Comparison of ENCODE assay signal across 10 mouse cellular contexts in the genomic region with DNA sequence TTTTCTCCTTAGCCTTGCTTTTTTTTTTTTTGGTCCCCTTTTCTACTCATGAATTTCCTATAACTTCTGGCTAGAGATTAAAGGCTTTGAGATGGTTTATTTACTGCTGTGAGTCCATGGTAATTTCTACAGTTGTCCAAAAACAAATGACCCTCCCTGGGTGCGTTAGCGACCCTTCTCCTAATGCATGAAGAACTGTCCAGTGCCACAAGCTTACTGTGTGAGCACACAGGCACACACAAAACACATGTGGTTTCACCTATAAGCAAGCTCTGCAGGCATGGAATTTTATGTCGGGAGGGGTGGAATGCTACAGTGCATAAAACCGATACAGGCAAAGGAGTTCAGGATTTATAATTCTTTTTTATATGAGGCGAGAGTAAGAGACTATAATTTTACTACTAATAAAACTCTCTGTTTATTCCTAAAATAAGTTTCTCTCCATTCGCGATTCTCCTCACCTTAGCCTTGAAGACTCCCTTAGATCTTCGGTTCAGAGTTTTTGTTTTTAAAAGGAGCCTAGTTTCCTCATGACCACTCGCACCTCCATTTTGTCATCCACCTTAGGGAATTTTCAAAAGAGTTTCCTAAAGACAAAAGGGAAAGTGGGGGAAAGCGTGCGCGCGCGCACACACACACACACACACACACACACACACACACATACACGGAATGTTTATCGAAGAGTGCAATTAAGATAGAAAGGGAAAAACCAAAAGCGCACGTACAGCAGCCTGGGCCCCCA. TPM values are rescaled to one million over a fixed set of nuclear protein-coding genes. Genes with fewer than 3 reads are reported as not detected.
DNase-seq lines count a peak whose midpoint lies in the region; ATAC-seq and TF ChIP-seq lines count a peak whose summit lies in the region.
"Had no signal": no experiment of that assay in that cellular context is flagged by ENCODE, and none has a peak within 500 bp of the region (broad histone marks: within the 10 kb centered on the region; RNA-seq: fewer than 3 reads in every experiment).

No protein-coding gene starts in this region.

- TF ChIP-seq POLR2A in cerebellum, adult 2 months (IDR thresholded peaks at IDR 0.05; ENCODE audit: borderline replicate concordance, insufficient read depth, low read length), result no peak

- DNase-seq in embryo, embryonic 9.5 days (ENCODE audit: extremely low spot score), result peak; percentile 22
- no peak for DNase-seq in embryo, embryonic 10 days (ENCODE audit: low spot score)
- no peak for DNase-seq in hindbrain, embryonic 10.5 days (ENCODE audit: low spot score)
- DNase-seq in cerebellum, adult 2 months, result no peak
- no peak for DNase-seq in adrenal gland, postnatal 14 days
- DNase-seq in spleen, postnatal 14 days (ENCODE audit: low spot score in 2 of 2), result no peak

- H3K27me3 ChIP-seq in E14TG2a.4 (ENCODE audit: insufficient read depth, low read length), result peaks cover 94% of the 10 kb centered on the region
- H3K27me3 ChIP-seq in hindbrain, embryonic 10.5 days (ENCODE audit: insufficient read depth, poor library complexity, severe bottlenecking), result peaks cover 98% of the 10 kb centered on the region
- H3K27me3 ChIP-seq in liver, embryonic 15.5 days, result peaks cover 92% of the 10 kb centered on the region
- H3K27me3 ChIP-seq in cerebellum, adult 2 months (ENCODE audit: control insufficient read depth, insufficient read depth, low read length), result peaks cover 8% of the 10 kb centered on the region

- H3K36me3 ChIP-seq in E14TG2a.4 (ENCODE audit: insufficient read depth, low read length), result no peaks in the 10 kb centered on the region
- H3K36me3 ChIP-seq in hindbrain, embryonic 10.5 days, result no peaks in the 10 kb centered on the region
- no peaks in the 10 kb centered on the region for H3K36me3 ChIP-seq in liver, embryonic 15.5 days (replicated peaks)

- ATAC-seq in liver, embryonic 15.5 days (ENCODE audit: insufficient read depth), result no peak

- no peaks in the 10 kb centered on the region for H3K9me3 ChIP-seq in E14TG2a.4 (ENCODE audit: low read length)
- H3K9me3 ChIP-seq in hindbrain, embryonic 10.5 days, result no peaks in the 10 kb centered on the region
- no peaks in the 10 kb centered on the region for H3K9me3 ChIP-seq in liver, embryonic 15.5 days (replicated peaks)

- WGBS in hindbrain, embryonic 10.5 days, result 2% methylated on average over 18 of the region's 18 CpGs
- 3% methylated on average over 18 of the region's 18 CpGs for WGBS in liver, embryonic 15.5 days (ENCODE audit: insufficient replicate concordance)
- 7% methylated on average over 18 of the region's 18 CpGs for WGBS in cerebellum, adult 2 months

- H3K9ac ChIP-seq in liver, embryonic 15.5 days, result no peak overlapping the region

- H3K4me1 ChIP-seq in E14TG2a.4 (replicated peaks; ENCODE audit: low read depth, low read length), result peaks cover 16% of the 10 kb centered on the region; the same call in 1 of the 2 replicates
- peaks cover 19% of the 10 kb centered on the region for H3K4me1 ChIP-seq in hindbrain, embryonic 10.5 days (replicated peaks)
- peaks cover 12% of the 10 kb centered on the region for H3K4me1 ChIP-seq in liver, embryonic 15.5 days (replicated peaks)
- H3K4me1 ChIP-seq in cerebellum, adult 2 months (ENCODE audit: control insufficient read depth, insufficient read depth, low read length), result no peaks in the 10 kb centered on the region

- no peak overlapping the region for H3K27ac ChIP-seq in hindbrain, embryonic 10.5 days
- H3K27ac ChIP-seq in liver, embryonic 15.5 days (replicated peaks), result no peak overlapping the region
- no peak overlapping the region for H3K27ac ChIP-seq in cerebellum, adult 2 months (ENCODE audit: insufficient read depth, low read length)

- TF ChIP-seq CTCF in E14TG2a.4 (conservative IDR thresholded peaks at IDR 0.05; ENCODE audit: low read length), result no peak
- TF ChIP-seq CTCF in cerebellum, adult 2 months (IDR thresholded peaks at IDR 0.05; ENCODE audit: borderline replicate concordance, insufficient read depth, low read depth, low read length), result no peak

- peak overlapping the region; percentile 73 for H3K4me3 ChIP-seq in E14TG2a.4 (replicated peaks; ENCODE audit: low read length)
- peak overlapping the region; percentile 43 for H3K4me3 ChIP-seq in hindbrain, embryonic 10.5 days
- peak overlapping the region; percentile 17; the same call in 1 of the 2 replicates for H3K4me3 ChIP-seq in liver, embryonic 15.5 days (replicated peaks)
- no peak overlapping the region for H3K4me3 ChIP-seq in cerebellum, adult 2 months (replicated peaks; ENCODE audit: insufficient read depth, low read depth, low read length)

- peak overlapping the region; percentile 39 for H3K4me2 ChIP-seq in liver, embryonic 15.5 days

RNA-seq across cellular contexts. Expression of gene Alx3, which starts 12.5 kb away (rescaled TPM):
- 2.7 and 7.1 TPM in 2 replicates for polyA plus RNA-seq in hindbrain, embryonic 10.5 days (2016; fragmentation: Nextera tagmentation; extraction: Ambion mirVana)
- polyA plus RNA-seq in liver, embryonic 15.5 days (2015; fragmentation: Nextera tagmentation; extraction: Ambion mirVana), result 0.06 and 0.09 TPM in 2 replicates
- 0.08 and 0.30 TPM in 2 replicates for polyA plus RNA-seq in cerebellum, adult 2 months (2012; rRNA removed)
- not detected in 2 replicates for total RNA-seq in adrenal gland, postnatal 14 days (2021)
- total RNA-seq: adrenal gland, adult 2 months; liver, adult 2 months had no signal
- polyA plus RNA-seq: adrenal gland, adult 2 months; liver, adult 2 months had no signal

RNA-seq across cellular contexts. Expression of gene Ubl4b, which starts 27.4 kb away (rescaled TPM):
- not detected in 2 replicates for polyA plus RNA-seq in hindbrain, embryonic 10.5 days (2016; fragmentation: Nextera tagmentation; extraction: Ambion mirVana)
- polyA plus RNA-seq in liver, embryonic 15.5 days (2015; fragmentation: Nextera tagmentation; extraction: Ambion mirVana), result not detected in 2 replicates
- polyA plus RNA-seq in cerebellum, adult 2 months (2012; rRNA removed), result not detected in 2 replicates
- total RNA-seq in adrenal gland, postnatal 14 days (2021), result not detected in 2 replicates
- total RNA-seq: adrenal gland, adult 2 months; liver, adult 2 months had no signal
- polyA plus RNA-seq: adrenal gland, adult 2 months; liver, adult 2 months had no signal

RNA-seq across cellular contexts. Expression of gene Gm10961, which starts 48.8 kb away (rescaled TPM):
- polyA plus RNA-seq in hindbrain, embryonic 10.5 days (2016; fragmentation: Nextera tagmentation; extraction: Ambion mirVana), result not detected in 2 replicates
- polyA plus RNA-seq in liver, embryonic 15.5 days (2015; fragmentation: Nextera tagmentation; extraction: Ambion mirVana), result not detected in 2 replicates
- polyA plus RNA-seq in cerebellum, adult 2 months (2012; rRNA removed), result not detected in 2 replicates
- total RNA-seq in adrenal gland, postnatal 14 days (2021), result not detected in 2 replicates
- total RNA-seq: adrenal gland, adult 2 months; liver, adult 2 months had no signal
- polyA plus RNA-seq: adrenal gland, adult 2 months; liver, adult 2 months had no signal

RNA-seq across cellular contexts. Expression of gene Strip1, which starts 49.2 kb away (rescaled TPM):
- polyA plus RNA-seq in hindbrain, embryonic 10.5 days (2016; fragmentation: Nextera tagmentation; extraction: Ambion mirVana), result 68.2 and 89.6 TPM in 2 replicates
- polyA plus RNA-seq in liver, embryonic 15.5 days (2015; fragmentation: Nextera tagmentation; extraction: Ambion mirVana), result 9.6 and 10.5 TPM in 2 replicates
- 93.6 and 97.3 TPM in 2 replicates for polyA plus RNA-seq in cerebellum, adult 2 months (2012; rRNA removed)
- total RNA-seq in adrenal gland, postnatal 14 days (2021), result 33.5 TPM in 2 replicates
